Mouse (Mus musculus) natural killer cell, adult 2 months (primary cell): Measurements from ENCODE around the gene Zrsr1.

ENCODE experiments used
- DNase-seq, 2 experiments: peaks; one replicate each; pipeline ENCODE4 v3.0.0; 2022; ENCODE audit warnings: low spot score in 2 of 2

Zrsr1 gene

DNA sequence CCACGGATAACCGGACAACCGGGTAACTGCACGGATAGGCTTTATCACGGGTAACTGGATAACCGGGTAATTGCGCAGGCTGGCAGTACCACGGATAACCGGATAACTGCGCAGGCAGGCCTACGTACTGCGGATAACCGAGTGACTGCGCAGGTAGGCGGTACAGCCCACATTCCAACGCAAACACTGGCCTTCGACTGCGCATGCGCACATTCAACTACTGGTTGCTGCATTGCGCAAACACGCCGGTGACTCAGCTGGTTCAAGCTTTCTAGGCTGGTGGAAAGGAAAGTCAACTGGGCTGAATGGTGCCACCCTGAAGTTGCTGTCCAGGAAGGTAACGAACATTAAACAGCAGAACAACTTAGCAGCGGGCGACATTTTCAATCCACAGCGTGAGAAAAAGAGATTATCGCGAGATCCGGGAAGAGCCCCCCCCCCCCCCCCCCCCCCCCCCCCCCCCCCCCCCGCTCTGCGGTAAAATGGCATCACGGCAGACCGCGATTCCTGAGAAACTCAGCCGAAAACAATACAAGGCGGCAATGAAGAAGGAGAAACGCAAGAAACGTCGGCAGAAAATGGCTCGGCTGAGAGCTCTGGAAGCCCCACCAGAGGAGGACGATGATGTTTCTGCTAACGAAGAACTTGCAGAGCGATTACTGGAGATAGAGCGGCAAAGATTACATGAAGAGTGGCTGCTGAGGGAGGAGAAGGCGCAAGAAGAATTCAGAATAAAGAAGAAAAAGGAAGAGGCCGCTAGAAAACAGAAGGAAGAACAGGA is 1.1 kb downstream of the Zrsr1 start:
- DNase-seq, result peak; percentile 82

DNA sequence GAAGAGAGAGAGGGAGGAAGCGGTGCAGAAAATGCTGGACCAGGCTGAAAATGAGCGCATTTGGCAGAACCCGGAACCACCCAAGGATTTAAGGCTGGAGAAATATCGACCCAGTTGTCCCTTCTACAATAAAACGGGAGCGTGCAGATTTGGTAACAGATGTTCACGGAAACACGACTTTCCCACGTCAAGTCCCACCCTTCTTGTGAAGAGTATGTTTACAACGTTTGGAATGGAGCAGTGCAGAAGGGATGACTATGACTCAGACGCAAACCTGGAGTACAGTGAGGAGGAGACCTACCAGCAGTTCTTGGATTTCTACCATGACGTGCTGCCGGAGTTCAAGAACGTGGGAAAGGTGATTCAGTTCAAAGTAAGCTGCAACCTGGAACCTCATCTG is 1.8 kb downstream of the Zrsr1 start:
- DNase-seq, result no peak

DNA sequence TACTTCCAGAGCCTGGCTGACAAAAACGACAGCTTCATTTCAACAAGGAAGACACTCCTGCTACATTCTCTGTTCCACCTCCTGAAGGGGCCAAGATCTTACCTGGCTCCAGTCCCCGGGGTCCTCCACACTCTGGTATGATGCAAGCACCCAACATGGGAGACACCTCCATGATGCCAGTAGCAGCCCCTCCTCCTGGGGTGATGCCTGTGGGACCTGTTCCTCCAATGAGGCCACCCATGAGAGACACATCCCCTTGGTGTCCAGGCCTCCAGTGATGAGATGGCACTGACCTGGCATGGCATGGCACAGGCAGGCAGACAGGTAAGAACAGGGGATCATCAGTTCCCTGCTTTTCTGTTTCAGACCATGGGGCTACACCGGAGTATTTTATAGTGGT is 6.4 kb downstream of the Zrsr1 start:
- no peak for DNase-seq

DNA sequence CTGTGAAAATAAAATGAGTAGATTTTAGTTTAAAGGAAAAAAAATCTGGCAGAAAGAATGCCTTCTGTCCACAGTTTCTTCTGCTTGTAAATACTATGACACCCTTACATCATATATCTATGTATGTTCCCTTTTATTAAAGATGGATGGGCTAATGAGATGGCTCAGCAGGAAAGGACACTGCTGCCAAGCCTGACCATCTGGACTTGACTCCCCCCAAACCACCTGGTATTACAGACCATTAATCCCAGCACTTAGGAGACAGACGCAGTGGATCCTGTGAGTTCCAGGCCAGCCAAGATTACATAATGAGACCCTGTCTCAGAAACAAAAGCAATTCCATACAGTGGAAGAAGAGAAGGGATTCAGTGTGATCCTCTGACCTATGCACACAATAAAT is 6.9 kb downstream of the Zrsr1 start:
- DNase-seq, result no peak

DNA sequence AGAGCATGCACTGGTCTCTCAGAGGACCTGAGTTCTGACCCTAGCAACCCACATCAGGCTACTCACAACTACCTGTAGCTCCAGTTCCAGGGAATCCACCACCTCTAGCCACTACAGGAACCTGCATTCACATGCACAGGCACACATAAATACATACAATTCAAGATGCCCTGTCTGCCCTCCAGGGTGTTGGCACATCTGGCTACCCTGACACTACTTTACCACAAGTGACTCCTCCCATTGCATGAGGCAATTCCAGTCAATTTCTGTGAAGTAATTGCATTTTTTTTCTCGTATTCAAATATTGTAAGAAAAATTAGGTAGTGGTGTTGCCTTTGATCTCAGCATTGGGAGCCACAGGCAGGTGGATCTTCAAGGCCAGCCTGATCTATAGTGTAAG is 7.4 kb downstream of the Zrsr1 start:
- DNase-seq, result no peak

DNA sequence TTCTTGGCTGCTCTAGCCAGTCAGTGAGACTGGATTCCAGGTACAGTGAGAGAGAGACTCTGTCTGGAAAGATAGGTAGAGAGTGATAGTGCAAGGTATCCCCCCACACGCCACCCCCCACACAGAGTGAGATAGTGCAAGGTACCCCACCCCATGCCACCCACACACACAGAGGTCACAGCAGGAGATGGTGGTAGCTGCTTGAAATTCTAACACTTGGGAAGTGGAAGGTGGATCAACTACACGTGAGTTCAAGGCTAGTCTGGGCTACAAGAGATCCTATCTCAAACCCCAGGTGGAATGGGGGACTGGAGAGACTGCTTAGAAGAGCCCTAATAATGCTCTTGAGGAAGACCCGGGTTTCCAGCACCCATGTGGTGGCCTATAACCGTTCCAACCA is 9.2 kb downstream of the Zrsr1 start:
- DNase-seq, result no peak

DNA sequence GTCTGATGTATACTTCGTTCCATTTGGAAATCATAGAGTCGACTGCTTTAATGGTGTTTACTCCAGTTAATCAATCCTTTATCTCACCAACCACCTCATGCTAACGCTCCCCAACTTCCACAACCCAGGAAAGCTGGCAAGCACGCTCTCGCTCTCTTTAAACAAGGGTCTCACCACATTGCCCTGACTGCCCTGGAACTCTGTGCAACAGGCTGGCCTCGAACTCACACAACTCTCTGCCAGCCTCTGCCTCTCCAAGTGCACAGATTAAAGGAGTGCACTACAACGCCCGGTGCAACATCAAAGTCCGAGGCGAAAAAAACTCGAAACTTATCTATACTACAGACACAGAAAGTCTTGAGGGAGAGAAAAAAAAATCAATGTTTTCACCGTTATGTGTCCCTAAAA is 9.7 kb downstream of the Zrsr1 start:
- no peak for DNase-seq

DNA sequence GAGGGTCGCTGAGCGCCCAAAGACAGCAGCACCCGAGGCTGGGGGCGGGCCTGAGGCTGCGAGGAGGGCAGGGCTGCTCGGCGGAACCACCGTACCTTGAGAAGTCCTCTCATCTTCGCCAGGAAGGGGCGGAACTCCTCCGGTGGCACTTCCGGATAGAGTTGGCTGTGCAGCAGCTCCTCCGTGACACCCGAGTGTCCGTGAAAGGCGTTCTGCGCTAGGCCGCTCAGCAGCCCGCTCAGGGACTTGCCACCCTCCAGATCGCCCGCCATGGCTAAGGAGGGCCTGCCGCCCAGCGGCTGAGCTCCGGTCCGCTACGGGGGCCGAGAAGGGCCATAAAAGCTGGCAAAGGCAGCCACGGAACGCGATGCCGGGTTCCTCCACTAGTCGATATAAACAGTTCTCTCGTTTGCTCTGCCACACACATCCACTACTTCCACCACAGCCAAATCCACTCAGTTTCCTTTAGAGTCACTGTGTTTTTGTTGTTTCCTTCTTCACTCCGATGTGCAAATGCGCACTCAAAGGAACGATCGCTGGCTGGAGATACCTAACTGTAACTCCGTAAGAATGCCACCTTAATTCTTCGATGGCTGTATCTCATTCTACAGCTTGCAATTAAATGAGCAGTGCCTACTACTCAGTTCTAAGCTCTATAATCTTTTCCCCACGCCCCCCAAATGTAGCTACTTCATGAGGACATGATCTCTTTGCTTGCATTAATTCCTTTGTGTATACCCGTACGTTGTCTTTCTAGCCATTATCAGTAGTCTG is 10.4 kb downstream of the Zrsr1 start, which contains the start of the genes Gm28048 and Commd1:
Gene Gm28048, minus strand, starts transcription at position 107 of the 774 bp plus-strand sequence.
Gene Commd1, minus strand, starts transcription at position 399 of the 774 bp plus-strand sequence.
- peak; percentile 93 to 95 for DNase-seq

DNA sequence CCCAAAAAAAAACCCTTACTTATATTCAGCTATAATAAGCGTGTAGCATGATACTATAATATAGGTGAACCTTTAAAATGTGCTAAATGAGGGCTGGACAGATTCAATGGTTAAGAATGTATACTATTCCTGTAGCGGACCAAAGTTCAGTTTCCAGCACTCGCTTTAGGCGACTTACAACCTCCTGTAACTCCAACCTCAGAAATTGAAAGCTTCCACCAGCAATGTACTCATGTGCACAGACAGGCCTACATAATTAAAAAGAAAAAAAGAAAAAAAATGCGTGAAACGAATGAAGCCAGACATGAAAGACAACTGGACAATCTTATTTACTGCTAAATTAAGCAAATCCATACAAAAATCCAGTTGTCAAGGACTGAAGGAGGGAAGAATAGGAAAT is 11.0 kb downstream of the Zrsr1 start:
- DNase-seq, result no peak

DNA sequence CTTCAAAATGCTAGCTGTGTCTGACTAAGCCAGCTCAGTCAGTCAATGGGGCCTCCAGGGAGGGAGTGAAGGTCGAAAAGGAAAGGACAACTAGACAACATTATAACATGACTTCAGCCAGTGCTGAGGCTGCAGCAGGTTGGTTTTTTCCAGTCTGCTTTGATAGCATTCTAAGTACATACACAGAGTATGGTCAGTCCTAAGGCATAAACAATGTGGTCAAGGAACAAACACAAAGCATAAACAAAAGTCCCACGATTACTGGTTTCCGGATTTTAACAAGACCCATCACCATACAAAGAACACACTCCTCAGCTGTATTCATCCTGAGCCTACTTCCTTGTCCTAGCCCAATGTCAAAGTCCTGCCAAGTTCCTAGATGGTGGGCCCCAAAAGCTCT is 13.7 kb downstream of the Zrsr1 start:
- no peak for DNase-seq

DNA sequence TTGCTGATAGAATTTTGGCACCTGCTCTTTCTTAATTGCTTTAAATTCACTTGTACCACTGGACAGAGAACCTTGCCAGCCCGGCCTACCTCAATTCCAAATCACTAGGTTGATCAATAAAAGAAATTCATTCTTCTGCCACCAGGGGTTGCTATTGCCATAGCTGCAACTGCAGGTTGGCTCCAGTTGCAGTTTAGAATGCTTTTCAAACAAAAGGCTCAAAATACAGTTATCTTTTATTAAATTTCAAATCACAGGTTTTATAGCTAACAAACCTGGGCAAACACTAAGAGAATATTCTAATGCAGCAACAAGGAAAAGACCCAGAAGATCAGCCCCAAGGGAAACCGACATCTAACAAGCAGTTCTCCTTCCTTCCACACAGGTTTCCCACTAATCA is 15.6 kb downstream of the Zrsr1 start:
- DNase-seq, result peak; percentile 52 to 58

DNA sequence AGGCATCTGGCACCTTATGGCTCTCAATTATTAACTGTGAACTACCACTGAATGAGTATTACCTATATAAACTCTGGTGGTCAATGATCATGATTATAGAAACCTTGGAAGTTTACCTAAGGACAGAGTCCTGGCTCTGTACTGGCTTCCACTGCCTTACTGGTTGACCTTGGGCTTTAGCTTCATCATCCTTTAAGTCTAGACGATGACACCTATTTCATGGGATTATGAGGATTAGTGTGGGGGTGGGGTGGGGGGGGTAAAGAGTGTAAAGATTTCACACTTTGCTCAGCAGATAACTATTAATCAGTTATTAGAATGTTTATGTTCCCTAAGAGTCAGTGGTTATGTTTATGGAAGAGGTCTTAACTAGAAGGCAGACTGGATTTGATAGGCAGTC is 18.0 kb downstream of the Zrsr1 start:
- no peak for DNase-seq

DNA sequence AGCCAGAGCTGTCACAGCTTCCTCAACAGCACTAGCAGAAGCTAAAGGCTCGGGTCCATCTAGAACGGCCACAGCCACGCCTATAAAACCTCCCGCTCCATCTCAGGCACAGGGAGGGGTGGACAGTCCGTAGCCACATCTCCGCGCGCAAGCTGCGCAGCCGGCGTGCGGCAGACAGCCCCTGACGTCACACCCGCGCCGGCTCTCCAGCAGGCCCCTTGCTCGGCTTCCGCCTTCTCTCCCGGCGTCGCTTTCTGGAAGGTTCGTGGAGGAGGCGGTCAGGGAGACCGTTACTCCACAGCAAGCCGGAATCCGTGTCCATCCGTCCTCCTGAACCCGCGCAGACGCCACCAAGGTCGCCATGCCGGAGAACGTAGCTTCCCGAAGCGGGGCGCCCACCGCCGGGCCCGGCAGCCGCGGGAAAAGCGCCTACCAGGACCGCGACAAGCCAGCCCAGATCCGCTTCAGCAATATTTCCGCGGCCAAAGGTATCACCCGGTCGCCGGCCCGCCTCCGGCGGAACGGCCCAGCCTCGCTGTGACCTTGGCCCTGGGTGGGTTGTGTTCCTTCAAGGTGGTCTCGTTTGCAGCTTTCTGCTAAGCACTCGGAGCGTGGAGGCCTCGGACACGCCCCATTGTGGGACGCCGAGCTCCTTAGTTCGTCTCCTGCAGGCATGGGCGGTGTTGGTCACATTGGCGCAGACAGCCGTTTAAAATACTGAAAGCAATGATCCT is 18.8 kb downstream of the Zrsr1 start, which contains the start of gene Cct4:
Gene Cct4, plus strand, starts transcription at position 127 of the 734 bp plus-strand sequence.
- DNase-seq, result peak; percentile 88 to 89

DNA sequence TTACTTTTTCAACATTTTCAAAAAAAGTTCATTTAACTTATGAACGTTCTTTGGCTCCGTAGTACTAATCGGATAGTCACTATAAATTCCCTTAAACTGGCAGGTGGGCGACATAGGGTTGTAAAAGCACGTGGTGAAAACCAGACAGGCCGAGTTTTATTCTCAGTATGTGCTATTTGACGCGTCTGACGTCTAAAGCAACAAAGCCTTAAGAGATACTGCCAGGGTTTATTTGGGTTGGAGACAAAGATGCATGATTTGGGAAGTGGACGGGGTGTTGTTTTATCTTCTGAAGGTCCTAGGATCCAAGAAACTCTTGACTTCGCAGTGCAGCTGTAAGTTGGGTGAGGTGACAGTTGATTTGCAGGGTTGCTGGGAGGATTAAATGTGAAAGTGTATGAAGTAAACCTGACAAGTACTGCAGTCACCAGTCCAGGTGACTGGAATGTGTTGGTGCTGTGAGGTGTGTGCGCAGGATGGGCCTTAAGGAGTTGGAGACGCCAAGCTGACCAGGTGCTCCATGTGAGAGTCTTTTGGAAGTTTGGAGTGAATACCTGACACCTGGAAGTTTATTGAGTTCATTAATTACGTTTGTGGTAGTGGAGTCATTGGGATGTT is 19.5 kb downstream of the Zrsr1 start:
- no peak for DNase-seq

DNA sequence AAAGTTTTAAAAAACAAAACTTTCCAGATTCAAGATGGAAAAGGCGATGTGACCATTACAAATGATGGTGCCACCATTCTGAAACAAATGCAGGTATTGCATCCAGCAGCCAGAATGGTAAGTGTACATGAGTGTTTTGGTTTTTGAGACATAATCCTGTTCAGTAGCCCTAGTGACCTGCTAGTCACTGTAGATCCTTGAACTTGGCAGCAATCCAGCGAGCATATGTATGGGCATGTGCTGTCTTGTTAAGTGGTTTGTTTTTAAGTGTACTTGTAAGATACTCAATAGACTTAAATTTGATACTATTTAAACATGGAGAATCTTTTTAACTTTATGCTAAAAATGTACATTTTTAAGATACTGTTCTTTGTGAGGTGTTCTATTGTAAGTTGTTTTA is 22.5 kb downstream of the Zrsr1 start:
- no peak for DNase-seq

DNA sequence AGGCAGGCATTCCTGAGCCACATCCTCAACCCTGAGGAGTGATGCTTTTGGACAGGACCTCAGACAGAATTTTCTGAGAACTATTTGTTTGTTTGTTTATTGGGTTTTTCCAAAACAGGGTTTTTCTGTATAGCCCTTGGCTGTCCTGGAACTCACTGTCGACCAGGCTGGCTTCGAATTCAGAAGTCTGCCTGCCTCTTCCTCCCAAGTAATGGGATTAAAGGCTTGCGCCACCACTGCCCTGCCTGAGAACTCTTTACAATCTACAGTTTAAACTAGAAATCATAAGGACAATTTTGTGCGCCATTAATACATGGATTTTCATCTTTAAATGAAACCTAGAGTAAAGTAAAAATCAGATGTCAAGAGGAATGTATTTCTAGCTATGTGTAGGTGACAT is 23.7 kb downstream of the Zrsr1 start:
- DNase-seq, result no peak

DNA sequence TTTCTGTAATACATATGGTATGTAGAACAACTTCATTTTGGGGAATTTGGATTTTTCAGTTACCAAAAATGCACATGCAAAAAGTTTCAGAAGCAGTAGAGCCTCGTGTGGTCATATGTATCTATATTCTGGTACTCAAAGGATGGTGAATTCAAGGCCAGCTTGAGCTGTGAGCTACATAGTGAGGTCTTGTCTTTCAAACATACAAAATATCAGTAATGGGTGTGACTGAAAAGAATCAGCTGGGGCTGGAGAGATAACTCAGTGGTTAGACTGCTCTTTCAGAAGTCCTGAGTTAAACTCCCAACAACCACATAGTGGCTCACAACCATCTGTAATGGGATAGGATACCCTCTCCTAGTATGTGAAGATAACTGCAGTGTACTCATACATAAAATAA is 26.5 kb downstream of the Zrsr1 start:
- DNase-seq, result no peak

DNA sequence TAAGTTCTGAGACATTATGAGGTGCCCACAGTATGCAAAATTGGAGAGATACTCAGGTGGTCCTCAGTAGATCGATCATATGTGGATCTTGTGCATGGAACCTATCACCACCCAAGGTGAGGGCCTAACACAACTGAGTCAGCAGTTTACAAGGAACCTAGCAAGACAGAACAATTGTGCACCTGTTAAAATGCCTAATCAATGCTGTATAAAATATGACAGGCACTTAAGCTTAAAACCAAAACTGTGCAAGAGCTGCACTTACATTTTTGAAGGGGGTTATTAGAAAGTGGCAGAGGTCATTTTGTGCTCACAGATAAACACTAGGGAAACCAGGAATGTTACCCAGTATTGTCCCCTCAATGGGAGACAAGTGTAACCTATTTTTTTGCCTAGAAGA is 33.5 kb downstream of the Zrsr1 start:
- no peak for DNase-seq

DNA sequence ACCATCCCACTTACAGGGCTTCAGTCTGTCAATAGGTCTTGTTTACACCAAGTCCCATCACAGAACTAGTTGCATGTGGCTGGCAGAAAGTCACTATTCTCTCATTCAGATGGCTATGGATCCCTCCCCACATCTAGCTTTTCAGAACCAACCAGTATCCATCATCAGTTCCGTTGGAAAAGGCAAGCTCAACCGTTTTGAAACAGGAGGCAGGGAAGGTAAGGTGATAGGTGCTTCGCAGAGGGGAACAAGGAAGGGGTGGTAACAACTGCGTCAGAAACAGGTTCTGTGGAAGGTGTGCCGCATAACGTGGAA is 35.3 kb downstream of the Zrsr1 start:
- DNase-seq, result no peak

DNA sequence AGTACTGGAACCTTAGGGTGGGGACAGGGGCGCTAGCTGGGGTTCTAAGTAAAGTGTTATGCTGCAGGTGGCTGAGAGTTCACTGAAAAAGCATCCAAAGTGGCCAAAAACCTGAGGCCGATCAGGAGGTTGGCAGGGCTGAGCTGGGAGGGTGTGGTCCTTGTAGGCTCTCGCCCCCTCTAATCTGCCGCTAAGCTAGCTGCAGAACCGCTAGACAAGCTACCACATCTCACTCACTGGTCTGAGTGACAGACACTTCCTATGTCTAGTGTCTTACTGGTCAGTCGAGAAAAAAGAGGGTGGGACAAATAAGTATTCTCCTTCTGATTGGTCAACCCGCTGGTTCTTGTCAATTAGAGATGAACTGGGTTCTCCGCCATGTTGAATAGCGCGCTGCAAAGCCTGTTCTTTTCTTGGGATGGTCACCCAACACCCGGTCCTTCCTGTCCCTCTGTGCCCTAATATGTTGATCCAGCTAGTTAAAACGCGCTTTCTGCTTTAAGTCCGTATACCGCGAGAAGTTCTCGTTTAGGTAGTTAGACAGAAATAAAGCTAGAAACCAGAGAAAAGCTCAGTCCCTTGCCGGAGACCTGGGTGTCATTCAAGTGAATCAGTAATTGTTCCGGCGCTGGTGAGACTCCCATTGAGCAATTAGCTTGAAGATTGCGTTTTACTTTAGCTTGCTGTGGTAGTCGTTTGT is 35.8 kb downstream of the Zrsr1 start, which contains the start of gene Fam161a:
Gene Fam161a, plus strand, starts transcription at position 51 of the 700 bp plus-strand sequence.
- peak; percentile 80 to 82 for DNase-seq

DNA sequence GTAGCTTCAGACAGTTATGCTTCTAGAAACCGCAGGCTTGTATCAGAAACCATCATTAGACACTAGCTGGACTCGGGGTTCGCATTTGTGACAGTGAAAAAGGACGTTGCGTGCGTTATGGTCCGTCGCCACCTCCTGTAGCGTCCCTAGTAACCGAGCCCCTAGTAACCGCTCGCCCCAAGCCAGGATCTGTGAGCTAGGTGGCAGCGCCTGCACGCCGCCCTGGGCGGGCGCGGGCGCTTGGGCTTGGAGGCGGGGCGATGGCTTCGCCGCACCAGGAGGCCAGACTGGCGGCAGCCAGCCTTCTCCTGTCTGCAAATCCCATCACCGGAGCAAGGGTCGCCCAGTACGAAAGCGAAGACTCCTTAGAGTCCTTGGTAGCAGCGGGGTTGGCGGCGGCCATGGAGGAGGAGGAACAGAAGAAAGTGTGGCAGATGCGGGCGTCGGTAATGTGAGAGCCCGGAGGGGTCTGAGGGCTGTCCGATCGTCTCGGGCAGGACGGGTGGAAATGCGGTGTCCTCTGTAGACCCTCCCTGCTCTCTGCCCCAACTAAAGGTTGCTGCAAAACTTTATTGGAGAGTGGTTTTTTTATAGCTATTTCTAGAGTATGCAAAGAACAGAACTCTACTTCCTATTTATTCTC is 36.5 kb downstream of the Zrsr1 start:
- DNase-seq, result peak; percentile 72 to 78
